Mouse (Mus musculus): ENCODE data around the gene Gm20503. TPM values are rescaled to one million over a fixed set of nuclear protein-coding genes. Genes with fewer than 3 reads are reported as not detected.

Gene Gm20503
- polyA plus RNA-seq, 1 experiment from 2014 or later = 17.0 TPM

GRCm38 (mm10) chr4:58998688-58999087, 4.3 kb upstream of the Gm20503 start:
- Histone ChIP-seq H3K36me3 (ENCODE audit: control insufficient read depth, insufficient read depth, low read length) (no peaks in the 10 kb centered on the region), H3K27me3 (replicated peaks; ENCODE audit: control insufficient read depth, insufficient read depth, low read length) (no peaks in the 10 kb centered on the region), H3K4me2 (ENCODE audit: low read depth, low read length) (no peak overlapping the region), H3K4me3 (ENCODE audit: low read depth, low read length) (no peak overlapping the region), H3K9me3 (ENCODE audit: control insufficient read depth, low read length) (no peaks in the 10 kb centered on the region), H3K4me1 (ENCODE audit: control insufficient read depth, insufficient read depth, low read length) (no peaks in the 10 kb centered on the region), H3K9ac (ENCODE audit: low read depth, low read length) (no peak overlapping the region), H3K27ac (replicated peaks; ENCODE audit: low read depth, low read length) (no peak overlapping the region)
- ATAC-seq (ENCODE audit: low read depth) (no peak), DNase-seq (ENCODE audit: low spot score) (no peak)
- WGBS = 88% methylated on average over 1 of the region's 1 CpGs

- ATAC-seq (ENCODE audit: low read depth) (no peak), DNase-seq (ENCODE audit: low spot score) (peak; percentile 74)
- 6% methylated on average over 2 of the region's 2 CpGs for WGBS
- Histone ChIP-seq H3K36me3 (ENCODE audit: control insufficient read depth, insufficient read depth, low read length) (no peaks in the 10 kb centered on the region), H3K4me1 (ENCODE audit: control insufficient read depth, insufficient read depth, low read length) (peaks cover 9% of the 10 kb centered on the region), H3K9me3 (ENCODE audit: control insufficient read depth, low read length) (no peaks in the 10 kb centered on the region), H3K27me3 (replicated peaks; ENCODE audit: control insufficient read depth, insufficient read depth, low read length) (no peaks in the 10 kb centered on the region), H3K4me3 (ENCODE audit: low read depth, low read length) (no peak overlapping the region), H3K4me2 (ENCODE audit: low read depth, low read length) (no peak overlapping the region), H3K9ac (ENCODE audit: low read depth, low read length) (no peak overlapping the region), H3K27ac (replicated peaks; ENCODE audit: low read depth, low read length) (no peak overlapping the region)
Measured at GRCm38 (mm10) chr4:58999686-59000085, 3.3 kb upstream of the Gm20503 start.

DNA sequence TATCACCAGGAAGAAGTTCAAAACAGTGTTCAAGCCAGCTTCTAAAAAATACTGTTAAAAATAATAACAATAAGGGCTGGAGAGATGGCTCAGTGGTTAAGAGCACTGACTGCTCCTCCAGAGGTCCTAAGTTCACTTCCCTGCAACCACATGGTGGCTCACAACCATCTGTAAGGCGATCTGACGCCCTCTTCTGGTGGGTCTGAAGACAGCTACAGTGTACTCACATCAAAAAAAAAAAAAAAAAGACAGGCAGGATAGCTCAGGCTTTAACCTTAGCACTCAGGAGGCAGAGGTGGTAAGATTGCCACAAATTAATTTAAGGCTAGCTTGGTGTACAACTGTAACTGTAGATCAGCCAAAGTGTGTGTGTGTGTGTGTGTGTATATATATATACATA, 2.4 kb upstream of the Gm20503 start:
- 0% methylated on average over 2 of the region's 2 CpGs for WGBS
- Histone ChIP-seq H3K27me3 (replicated peaks; ENCODE audit: control insufficient read depth, insufficient read depth, low read length) (no peaks in the 10 kb centered on the region), H3K36me3 (ENCODE audit: control insufficient read depth, insufficient read depth, low read length) (no peaks in the 10 kb centered on the region), H3K27ac (replicated peaks; ENCODE audit: low read depth, low read length) (no peak overlapping the region), H3K9ac (ENCODE audit: low read depth, low read length) (no peak overlapping the region), H3K4me3 (ENCODE audit: low read depth, low read length) (no peak overlapping the region), H3K9me3 (ENCODE audit: control insufficient read depth, low read length) (no peaks in the 10 kb centered on the region), H3K4me1 (ENCODE audit: control insufficient read depth, insufficient read depth, low read length) (peaks cover 18% of the 10 kb centered on the region), H3K4me2 (ENCODE audit: low read depth, low read length) (no peak overlapping the region)
- ATAC-seq (ENCODE audit: low read depth) (no peak), DNase-seq (ENCODE audit: low spot score) (no peak)

DNA sequence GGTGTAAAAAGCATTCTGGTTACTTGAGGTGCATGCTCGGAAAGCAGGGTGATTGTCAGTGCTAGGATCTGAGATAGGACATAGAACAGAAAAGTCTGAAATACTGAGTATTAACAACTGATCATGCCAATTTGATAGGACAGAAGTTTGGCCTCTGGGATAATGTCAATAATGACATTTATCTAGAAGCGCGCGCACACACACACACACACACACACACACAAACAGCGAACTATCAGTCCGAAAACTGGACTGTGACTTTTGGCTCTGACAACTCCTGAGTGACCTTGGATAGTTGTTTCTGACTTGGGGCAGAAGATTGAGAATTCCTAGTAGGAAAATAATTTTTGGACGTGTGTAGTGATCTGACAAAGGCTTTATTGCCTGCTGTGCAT, 793 bp downstream of the Gm20503 start:
- Histone ChIP-seq H3K27me3 (replicated peaks; ENCODE audit: control insufficient read depth, insufficient read depth, low read length) (no peaks in the 10 kb centered on the region), H3K4me1 (ENCODE audit: control insufficient read depth, insufficient read depth, low read length) (peaks cover 26% of the 10 kb centered on the region), H3K36me3 (ENCODE audit: control insufficient read depth, insufficient read depth, low read length) (no peaks in the 10 kb centered on the region), H3K9ac (ENCODE audit: low read depth, low read length) (peak overlapping the region; percentile 96), H3K27ac (replicated peaks; ENCODE audit: low read depth, low read length) (no peak overlapping the region), H3K4me3 (ENCODE audit: low read depth, low read length) (peak overlapping the region; percentile 96), H3K4me2 (ENCODE audit: low read depth, low read length) (peak overlapping the region; percentile 84), H3K9me3 (ENCODE audit: control insufficient read depth, low read length) (no peaks in the 10 kb centered on the region)
- ATAC-seq (ENCODE audit: low read depth) (no peak), DNase-seq (ENCODE audit: low spot score) (no peak)
- WGBS = 29% methylated on average over 7 of the region's 7 CpGs

DNA sequence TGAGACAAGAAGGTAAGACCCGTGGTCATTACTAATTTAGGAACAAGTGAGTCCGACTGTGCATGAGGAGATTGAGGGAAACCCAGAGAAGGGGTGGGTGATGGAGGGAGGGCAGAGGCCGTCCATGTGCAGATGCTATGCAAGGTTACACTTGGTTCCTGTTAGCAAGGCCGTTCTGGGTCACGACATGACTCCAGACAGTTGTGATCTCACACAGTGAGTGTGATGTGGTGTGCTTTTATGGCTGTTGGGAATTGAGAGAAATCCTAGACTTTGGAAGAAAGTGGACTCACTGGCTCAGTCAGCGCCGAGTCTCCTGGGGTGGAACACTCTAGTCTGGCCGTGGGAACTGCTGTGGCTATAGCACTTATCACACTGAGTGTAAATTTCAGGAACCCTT, 3.2 kb downstream of the Gm20503 start:
- ATAC-seq (ENCODE audit: low read depth) (no peak), DNase-seq (ENCODE audit: low spot score) (no peak)
- H3K4me3 ChIP-seq (ENCODE audit: low read depth, low read length) = no peak overlapping the region
- no peaks in the 10 kb centered on the region for H3K9me3 ChIP-seq (ENCODE audit: control insufficient read depth, low read length)
- no peaks in the 10 kb centered on the region for H3K27me3 ChIP-seq (replicated peaks; ENCODE audit: control insufficient read depth, insufficient read depth, low read length)
- H3K4me1 ChIP-seq (ENCODE audit: control insufficient read depth, insufficient read depth, low read length) = peaks cover 30% of the 10 kb centered on the region
- WGBS = 37% methylated on average over 8 of the region's 8 CpGs
- H3K9ac ChIP-seq (ENCODE audit: low read depth, low read length) = no peak overlapping the region
- no peaks in the 10 kb centered on the region for H3K36me3 ChIP-seq (ENCODE audit: control insufficient read depth, insufficient read depth, low read length)
- no peak overlapping the region for H3K27ac ChIP-seq (replicated peaks; ENCODE audit: low read depth, low read length)
- H3K4me2 ChIP-seq (ENCODE audit: low read depth, low read length) = no peak overlapping the region

DNA sequence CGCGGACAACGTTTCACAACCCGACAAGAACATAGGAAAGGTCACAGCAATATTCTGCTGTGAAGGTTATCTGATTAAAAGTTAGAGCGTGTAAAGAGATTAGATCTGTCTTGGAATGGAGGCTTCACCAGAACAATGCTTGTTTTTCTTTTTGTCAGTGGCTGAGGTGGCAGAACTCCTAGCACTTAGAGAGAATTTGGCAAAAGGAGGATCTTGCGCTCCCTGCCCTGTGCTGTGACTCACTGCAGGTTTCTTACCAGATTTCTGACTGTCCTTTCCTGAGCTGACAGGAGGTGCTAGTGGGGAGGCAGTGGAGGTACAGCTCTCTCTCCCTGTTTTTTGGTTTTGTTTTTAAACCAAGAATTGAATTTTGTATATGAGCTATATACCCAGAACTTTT, 4.0 kb downstream of the Gm20503 start:
- no peak for DNase-seq (ENCODE audit: low spot score)
- Histone ChIP-seq H3K27ac (replicated peaks; ENCODE audit: low read depth, low read length) (no peak overlapping the region), H3K4me2 (ENCODE audit: low read depth, low read length) (no peak overlapping the region), H3K36me3 (ENCODE audit: control insufficient read depth, insufficient read depth, low read length) (no peaks in the 10 kb centered on the region), H3K9me3 (ENCODE audit: control insufficient read depth, low read length) (no peaks in the 10 kb centered on the region), H3K4me1 (ENCODE audit: control insufficient read depth, insufficient read depth, low read length) (peaks cover 31% of the 10 kb centered on the region), H3K4me3 (ENCODE audit: low read depth, low read length) (no peak overlapping the region), H3K9ac (ENCODE audit: low read depth, low read length) (no peak overlapping the region), H3K27me3 (replicated peaks; ENCODE audit: control insufficient read depth, insufficient read depth, low read length) (no peaks in the 10 kb centered on the region)
- WGBS = 70% methylated on average over 6 of the region's 6 CpGs
- no peak for ATAC-seq (ENCODE audit: low read depth)

- H3K36me3 ChIP-seq (ENCODE audit: control insufficient read depth, insufficient read depth, low read length) = no peaks in the 10 kb centered on the region
- no peak overlapping the region for H3K4me3 ChIP-seq (ENCODE audit: low read depth, low read length)
- no peak overlapping the region for H3K9ac ChIP-seq (ENCODE audit: low read depth, low read length)
- no peaks in the 10 kb centered on the region for H3K27me3 ChIP-seq (replicated peaks; ENCODE audit: control insufficient read depth, insufficient read depth, low read length)
- DNase-seq (ENCODE audit: low spot score) (peak; percentile 26), ATAC-seq (ENCODE audit: low read depth) (no peak)
- H3K4me2 ChIP-seq (ENCODE audit: low read depth, low read length) = no peak overlapping the region
- 60% methylated on average over 5 of the region's 5 CpGs for WGBS
- no peak overlapping the region for H3K27ac ChIP-seq (replicated peaks; ENCODE audit: low read depth, low read length)
- no peaks in the 10 kb centered on the region for H3K9me3 ChIP-seq (ENCODE audit: control insufficient read depth, low read length)
- H3K4me1 ChIP-seq (ENCODE audit: control insufficient read depth, insufficient read depth, low read length) = peaks cover 31% of the 10 kb centered on the region
Measured at GRCm38 (mm10) chr4:59007974-59008373, 5.0 kb downstream of the Gm20503 start.

GRCm38 (mm10) chr4:59009186-59009585, 6.2 kb downstream of the Gm20503 start:
- Histone ChIP-seq H3K27me3 (replicated peaks; ENCODE audit: control insufficient read depth, insufficient read depth, low read length) (no peaks in the 10 kb centered on the region), H3K4me1 (ENCODE audit: control insufficient read depth, insufficient read depth, low read length) (peaks cover 27% of the 10 kb centered on the region), H3K9ac (ENCODE audit: low read depth, low read length) (no peak overlapping the region), H3K36me3 (ENCODE audit: control insufficient read depth, insufficient read depth, low read length) (no peaks in the 10 kb centered on the region; the same call in 1 of the 2 replicates), H3K4me3 (ENCODE audit: low read depth, low read length) (no peak overlapping the region), H3K27ac (replicated peaks; ENCODE audit: low read depth, low read length) (no peak overlapping the region), H3K9me3 (ENCODE audit: control insufficient read depth, low read length) (no peaks in the 10 kb centered on the region), H3K4me2 (ENCODE audit: low read depth, low read length) (no peak overlapping the region)
- WGBS = 86% methylated on average over 7 of the region's 7 CpGs
- no peak for ATAC-seq (ENCODE audit: low read depth)
- no peak for DNase-seq (ENCODE audit: low spot score)

GRCm38 (mm10) chr4:59009696-59010095, 6.7 kb downstream of the Gm20503 start:
- H3K27ac ChIP-seq (replicated peaks; ENCODE audit: low read depth, low read length) = no peak overlapping the region
- 81% methylated on average over 4 of the region's 4 CpGs for WGBS
- DNase-seq (ENCODE audit: low spot score) = no peak
- H3K27me3 ChIP-seq (replicated peaks; ENCODE audit: control insufficient read depth, insufficient read depth, low read length) = no peaks in the 10 kb centered on the region
- no peaks in the 10 kb centered on the region for H3K9me3 ChIP-seq (ENCODE audit: control insufficient read depth, low read length)
- H3K4me2 ChIP-seq (ENCODE audit: low read depth, low read length) = no peak overlapping the region
- H3K4me1 ChIP-seq (ENCODE audit: control insufficient read depth, insufficient read depth, low read length) = peaks cover 22% of the 10 kb centered on the region
- ATAC-seq (ENCODE audit: low read depth) = no peak
- H3K36me3 ChIP-seq (ENCODE audit: control insufficient read depth, insufficient read depth, low read length) = no peaks in the 10 kb centered on the region; the same call in 1 of the 2 replicates
- no peak overlapping the region for H3K9ac ChIP-seq (ENCODE audit: low read depth, low read length)
- no peak overlapping the region for H3K4me3 ChIP-seq (ENCODE audit: low read depth, low read length)
